Comparison of ENCODE assay signal across 9 mouse cellular contexts in the genomic region with DNA sequence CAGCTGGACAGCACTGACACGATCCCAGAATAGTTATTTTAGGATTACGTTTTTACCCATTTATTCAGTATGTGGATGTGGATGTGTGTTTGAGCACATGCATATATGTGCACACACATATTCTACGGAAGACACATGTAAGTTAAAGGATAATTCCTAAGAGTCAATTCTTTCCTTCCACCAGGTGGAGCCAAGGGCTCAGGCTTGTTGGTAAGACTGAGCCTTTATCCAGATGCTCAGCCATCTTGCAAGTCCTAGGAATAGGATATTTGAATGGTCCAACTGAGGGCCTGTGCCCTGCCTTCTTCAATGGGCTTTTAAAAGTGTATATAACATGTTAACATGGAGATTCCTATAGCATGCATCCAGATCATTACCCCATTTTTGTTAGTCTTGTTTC. TPM values are rescaled to one million over a fixed set of nuclear protein-coding genes. Genes with fewer than 3 reads are reported as not detected.
DNase-seq lines count a peak whose midpoint lies in the region; ATAC-seq and TF ChIP-seq lines count a peak whose summit lies in the region.
"Had no signal": no experiment of that assay in that cellular context is flagged by ENCODE, and none has a peak within 500 bp of the region (broad histone marks: within the 10 kb centered on the region; RNA-seq: fewer than 3 reads in every experiment).

No protein-coding gene starts in this region.

- H3K4me2 ChIP-seq in heart, embryonic 13.5 days, result no peak overlapping the region
- no peak overlapping the region for H3K4me2 ChIP-seq in limb, embryonic 14.5 days (replicated peaks; ENCODE audit: low read depth, low read length, severe bottlenecking)
- H3K4me2 ChIP-seq: limb, embryonic 12.5 days had no signal

- no peak for ATAC-seq in heart, embryonic 13.5 days (ENCODE audit: extremely low read depth, insufficient number of reproducible peaks, low FRiP score, low TSS enrichment)
- peak; percentile 43 for ATAC-seq in limb, embryonic 14.5 days (ENCODE audit: low FRiP score, low read depth)

- H3K9me3 ChIP-seq in heart, embryonic 13.5 days, result no peaks in the 10 kb centered on the region
- no peaks in the 10 kb centered on the region for H3K9me3 ChIP-seq in limb, embryonic 14.5 days (ENCODE audit: control insufficient read depth, low read length)
- H3K9me3 ChIP-seq: limb, embryonic 12.5 days had no signal

- TF ChIP-seq POLR2A in limb, embryonic 14.5 days (IDR thresholded peaks at IDR 0.05; ENCODE audit: borderline replicate concordance, extremely low read depth, insufficient read depth, insufficient read length), result no peak

- H3K27me3 ChIP-seq in heart, embryonic 13.5 days (replicated peaks), result no peaks in the 10 kb centered on the region
- no peaks in the 10 kb centered on the region for H3K27me3 ChIP-seq in limb, embryonic 14.5 days (ENCODE audit: control insufficient read depth, insufficient read depth, low read length)
- H3K27me3 ChIP-seq: limb, embryonic 12.5 days had no signal

- peaks cover 64% of the 10 kb centered on the region for H3K4me1 ChIP-seq in heart, embryonic 13.5 days
- no peaks in the 10 kb centered on the region for H3K4me1 ChIP-seq in limb, embryonic 14.5 days (ENCODE audit: control insufficient read depth, insufficient read depth, low read length)

- H3K4me3 ChIP-seq in heart, embryonic 13.5 days, result no peak overlapping the region
- H3K4me3 ChIP-seq in limb, embryonic 14.5 days (replicated peaks; ENCODE audit: low read length), result no peak overlapping the region
- H3K4me3 ChIP-seq: limb, embryonic 12.5 days had no signal

- DNase-seq in heart, adult 9 months (ENCODE audit: low spot score in 2 of 2), result no peak
- DNase-seq in right cerebral cortex, adult 18-20 months, result peak; percentile 53
- no peak for DNase-seq in right cerebral cortex, postnatal 36 days (ENCODE audit: low spot score in 2 of 2)
- DNase-seq in embryo, embryonic 11 days, result peak; percentile 54
- peak; percentile 76 for DNase-seq in limb, embryonic 14.5 days (ENCODE audit: low spot score)
- no peak for DNase-seq in spleen, postnatal 14 days (ENCODE audit: low spot score in 2 of 2)
- no peak for DNase-seq in thymus, adult 18-20 months

- H3K9ac ChIP-seq in heart, embryonic 13.5 days, result no peak overlapping the region
- H3K9ac ChIP-seq in limb, embryonic 14.5 days (ENCODE audit: low read depth, low read length, severe bottlenecking), result no peak overlapping the region
- H3K9ac ChIP-seq: limb, embryonic 12.5 days had no signal

- peak overlapping the region; percentile 97 for H3K27ac ChIP-seq in heart, embryonic 13.5 days (replicated peaks)
- H3K27ac ChIP-seq in limb, embryonic 14.5 days (replicated peaks; ENCODE audit: low read depth, low read length), result no peak overlapping the region
- H3K27ac ChIP-seq: limb, embryonic 12.5 days had no signal

- peaks cover 84% of the 10 kb centered on the region for H3K36me3 ChIP-seq in heart, embryonic 13.5 days
- no peaks in the 10 kb centered on the region for H3K36me3 ChIP-seq in limb, embryonic 14.5 days (ENCODE audit: control insufficient read depth, insufficient read depth, low read length)
- H3K36me3 ChIP-seq: limb, embryonic 12.5 days had no signal

- 71% methylated on average over 3 of the region's 3 CpGs for WGBS in heart, embryonic 13.5 days
- WGBS in limb, embryonic 14.5 days, result 90% methylated on average over 3 of the region's 3 CpGs

RNA-seq across cellular contexts. Expression of a gene that starts 38.8 kb away (rescaled TPM):
- polyA plus RNA-seq in heart, embryonic 13.5 days (2015; fragmentation: Nextera tagmentation; extraction: Ambion mirVana), result 11.4 and 11.5 TPM in 2 replicates
- polyA plus RNA-seq in limb, embryonic 14.5 days (2012; rRNA removed), result 15.9 and 16.5 TPM in 2 replicates
- polyA plus RNA-seq in limb, embryonic 14.5 days (2014; fragmentation: Nextera tagmentation; extraction: Ambion mirVana), result 19.9 and 21.4 TPM in 2 replicates

RNA-seq across cellular contexts. Expression of a gene that starts 43.9 kb away (rescaled TPM):
- polyA plus RNA-seq in heart, embryonic 13.5 days (2015; fragmentation: Nextera tagmentation; extraction: Ambion mirVana), result 1,324 and 1,364 TPM in 2 replicates
- polyA plus RNA-seq in limb, embryonic 14.5 days (2012; rRNA removed), result 132 and 141 TPM in 2 replicates
- polyA plus RNA-seq in limb, embryonic 14.5 days (2014; fragmentation: Nextera tagmentation; extraction: Ambion mirVana), result 153 and 219 TPM in 2 replicates

Comparison
In these comparisons a context has a peak if more than half of its experiments do, and no peak if none do; other contexts are left out.
1. DNase-seq: peak in right cerebral cortex, adult 18-20 months (single experiment), embryo, embryonic 11 days (single experiment) and limb, embryonic 14.5 days (single experiment); none in heart, adult 9 months (0 of 2), right cerebral cortex, postnatal 36 days (0 of 2), spleen, postnatal 14 days (0 of 2) and thymus, adult 18-20 months (0 of 2).